Mouse (Mus musculus) c-Kit-positive CD71-negative TER-119-negative erythroid progenitor cells, embryonic 14.5 days (primary cell): ENCODE data around the gene Tmem131.

Experiments used
- DNase-seq: peaks from one replicate; pipeline ENCODE4 v3.0.0-alpha.2; 2013; ENCODE audit warnings: low read depth

Gene Tmem131

GRCm38 (mm10) chr1:36938801-36939286, 4.6 kb downstream of the Tmem131 start:
- DNase-seq, result no peak

DNA sequence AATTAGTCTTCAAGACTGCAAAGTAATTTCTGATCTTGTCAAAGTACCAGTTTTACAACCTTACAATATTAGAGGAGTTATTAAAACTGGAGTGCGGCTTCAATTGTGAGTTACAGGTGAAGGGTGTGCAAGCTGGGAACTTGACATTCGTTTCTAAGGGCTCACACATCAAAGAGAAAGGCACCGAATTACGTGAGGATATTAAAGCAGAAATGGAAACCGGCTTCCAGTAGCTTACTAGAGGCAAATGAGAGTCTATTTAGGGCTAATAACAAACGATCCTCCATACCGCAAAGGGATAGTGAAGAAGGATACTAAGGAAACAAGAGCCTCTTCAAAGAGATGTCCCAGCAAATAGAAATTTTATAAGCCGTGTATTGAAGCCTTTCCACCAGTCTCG, 5.1 kb downstream of the Tmem131 start:
- DNase-seq, result no peak

- DNase-seq, result no peak
Measured at GRCm38 (mm10) chr1:36937648-36938047, 5.8 kb downstream of the Tmem131 start.

- no peak for DNase-seq
Measured at GRCm38 (mm10) chr1:36937015-36937414, 6.5 kb downstream of the Tmem131 start.

DNA sequence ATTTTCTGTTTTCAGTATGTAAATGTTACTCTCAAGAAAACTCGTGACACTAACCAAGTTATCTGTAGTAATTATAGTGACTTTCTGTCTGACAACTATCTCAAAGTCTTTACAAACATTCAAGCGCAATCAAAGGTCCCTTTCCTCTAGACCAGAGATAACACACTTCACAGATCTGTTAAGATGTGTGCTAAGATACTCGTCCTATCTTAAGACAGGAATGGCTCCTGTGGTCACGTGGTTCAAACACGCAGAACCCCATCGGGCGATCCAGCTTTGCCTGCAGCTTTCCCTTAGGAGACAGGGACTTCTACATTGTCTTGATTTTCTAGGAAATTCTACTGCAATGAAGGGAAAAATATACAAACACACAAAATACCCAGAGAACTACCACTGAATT, 6.9 kb downstream of the Tmem131 start:
- no peak for DNase-seq

DNA sequence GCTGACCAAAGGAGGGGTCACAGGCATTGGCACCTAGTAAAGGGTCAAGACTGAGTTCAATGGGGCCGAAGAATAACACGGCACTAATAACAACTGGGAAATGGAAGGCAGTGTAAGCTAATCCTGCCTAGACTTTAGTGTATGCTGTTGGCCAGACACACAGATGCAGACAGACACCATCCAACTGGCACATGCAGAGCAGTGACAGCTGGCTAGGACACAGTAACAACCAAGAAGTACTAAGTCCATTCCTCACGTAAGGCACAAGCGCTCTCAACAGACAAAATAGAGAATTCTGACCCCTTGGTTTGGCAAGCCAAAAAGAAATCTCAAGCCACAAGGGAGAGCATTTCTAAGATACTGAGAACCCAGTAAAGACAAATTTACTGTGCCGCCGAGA, 8.7 kb downstream of the Tmem131 start:
- DNase-seq, result no peak

DNA sequence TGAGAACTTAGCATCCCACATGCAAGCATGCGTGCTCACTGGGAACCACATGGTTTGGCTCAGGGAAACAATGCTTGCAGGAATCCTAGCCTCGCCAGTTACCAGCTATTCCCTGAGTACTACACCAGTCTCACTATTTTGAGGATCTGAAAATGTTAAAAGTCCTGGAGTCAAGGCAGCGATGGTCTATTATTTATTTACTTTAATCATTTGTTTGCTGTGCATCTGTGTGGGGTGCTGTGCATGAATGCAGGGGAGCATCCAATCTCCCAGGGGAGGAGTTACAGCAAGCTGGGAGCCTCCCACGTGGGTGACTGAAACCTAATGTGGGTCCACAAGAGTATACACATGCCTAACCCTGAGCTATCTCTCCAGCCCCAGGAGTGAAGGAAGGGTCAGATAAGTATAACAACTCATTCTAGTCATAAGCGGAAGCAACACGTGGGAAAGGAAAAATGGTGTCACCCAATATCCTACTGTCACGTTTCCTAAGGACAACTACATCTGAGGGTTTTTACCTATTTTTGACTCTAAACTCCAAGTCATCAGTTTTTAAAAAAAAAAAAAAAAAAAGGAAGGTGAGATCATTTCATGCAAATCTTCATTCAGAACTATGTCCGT, 9.4 kb downstream of the Tmem131 start:
- no peak for DNase-seq

GRCm38 (mm10) chr1:36932231-36932630, 11.2 kb downstream of the Tmem131 start:
- no peak for DNase-seq

GRCm38 (mm10) chr1:36930911-36931310, 12.6 kb downstream of the Tmem131 start:
- no peak for DNase-seq

DNA sequence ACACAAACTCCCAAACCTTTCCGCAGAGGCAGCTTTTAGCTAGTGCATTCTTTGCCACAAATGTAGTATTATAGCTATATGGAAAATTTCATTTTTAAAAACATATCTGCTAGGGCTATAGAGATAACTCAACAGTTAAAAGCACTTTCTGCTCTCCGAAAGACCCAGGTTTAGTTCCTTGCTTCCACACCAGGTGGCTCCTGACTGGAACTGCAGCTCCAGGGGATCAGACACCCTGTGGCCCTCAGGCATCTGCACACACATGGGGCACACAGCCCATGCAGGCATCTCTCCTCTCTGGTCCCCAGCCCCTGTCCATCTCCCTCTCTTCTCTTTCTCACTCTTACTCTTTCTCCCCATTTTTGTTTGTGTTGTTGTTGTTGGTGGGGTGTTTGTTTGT, 13.5 kb downstream of the Tmem131 start:
- no peak for DNase-seq

- no peak for DNase-seq
Measured at GRCm38 (mm10) chr1:36928357-36929330, 14.8 kb downstream of the Tmem131 start.

GRCm38 (mm10) chr1:36927569-36927968, 15.9 kb downstream of the Tmem131 start:
- DNase-seq, result no peak

GRCm38 (mm10) chr1:36926738-36927137, 16.7 kb downstream of the Tmem131 start:
- DNase-seq, result no peak

GRCm38 (mm10) chr1:36926246-36926645, 17.2 kb downstream of the Tmem131 start:
- no peak for DNase-seq

DNA sequence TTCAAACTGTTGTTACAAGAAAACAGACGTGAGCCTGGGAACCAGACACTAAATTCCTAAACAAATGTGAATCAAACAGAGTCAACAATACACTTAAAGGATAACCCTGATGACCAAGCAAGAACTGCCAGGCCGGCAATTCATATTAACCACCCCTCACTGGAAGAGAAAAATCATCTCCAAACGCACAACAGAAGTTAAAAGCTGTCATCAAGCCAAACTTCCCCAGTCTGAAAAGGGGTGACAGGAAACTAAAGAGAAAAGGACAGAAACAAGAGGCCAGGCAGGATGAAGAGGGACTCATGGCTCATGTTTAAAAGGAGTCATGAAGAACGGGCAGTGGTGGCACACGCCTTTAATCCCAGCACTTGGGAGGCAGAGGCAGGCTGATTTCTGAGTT, 17.7 kb downstream of the Tmem131 start:
- no peak for DNase-seq

DNA sequence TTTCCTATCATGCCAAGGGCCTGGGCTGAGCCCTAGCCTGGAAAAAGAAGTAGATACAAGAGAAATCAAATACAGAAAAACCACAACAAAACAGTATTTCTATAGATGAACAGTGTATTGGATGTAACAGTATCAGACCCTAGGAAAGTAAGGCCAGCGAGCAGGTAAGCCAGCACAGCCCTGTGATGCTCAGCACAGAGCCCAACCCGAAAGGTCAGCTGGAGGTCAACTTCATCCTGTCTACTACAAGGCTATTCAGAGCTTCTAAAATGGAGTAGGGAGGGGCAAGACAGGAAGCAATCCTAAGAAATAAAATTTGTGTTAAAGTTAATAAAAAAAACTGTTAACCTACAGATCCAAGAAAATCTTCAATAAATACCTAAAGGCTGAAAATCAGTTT, 18.6 kb downstream of the Tmem131 start:
- DNase-seq, result no peak

DNA sequence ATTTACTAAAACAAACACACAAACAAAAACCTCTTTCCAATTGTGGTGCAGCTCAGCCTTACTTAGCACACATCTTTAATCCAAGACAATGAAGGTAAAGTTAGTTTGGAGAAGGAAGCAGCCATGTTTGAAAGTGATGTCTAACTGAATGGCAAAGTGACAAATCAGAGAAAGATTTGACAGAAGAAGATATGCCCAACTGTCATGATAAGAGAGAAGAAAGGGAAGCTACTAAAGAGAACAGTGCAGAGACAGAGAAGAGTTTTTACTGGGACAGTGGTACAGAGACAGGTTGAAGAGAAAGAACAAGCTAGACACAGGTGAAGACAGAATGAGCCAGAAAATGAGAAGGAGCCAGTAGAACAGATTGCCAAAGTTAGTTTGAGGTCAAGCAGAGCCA, 19.6 kb downstream of the Tmem131 start:
- no peak for DNase-seq

DNA sequence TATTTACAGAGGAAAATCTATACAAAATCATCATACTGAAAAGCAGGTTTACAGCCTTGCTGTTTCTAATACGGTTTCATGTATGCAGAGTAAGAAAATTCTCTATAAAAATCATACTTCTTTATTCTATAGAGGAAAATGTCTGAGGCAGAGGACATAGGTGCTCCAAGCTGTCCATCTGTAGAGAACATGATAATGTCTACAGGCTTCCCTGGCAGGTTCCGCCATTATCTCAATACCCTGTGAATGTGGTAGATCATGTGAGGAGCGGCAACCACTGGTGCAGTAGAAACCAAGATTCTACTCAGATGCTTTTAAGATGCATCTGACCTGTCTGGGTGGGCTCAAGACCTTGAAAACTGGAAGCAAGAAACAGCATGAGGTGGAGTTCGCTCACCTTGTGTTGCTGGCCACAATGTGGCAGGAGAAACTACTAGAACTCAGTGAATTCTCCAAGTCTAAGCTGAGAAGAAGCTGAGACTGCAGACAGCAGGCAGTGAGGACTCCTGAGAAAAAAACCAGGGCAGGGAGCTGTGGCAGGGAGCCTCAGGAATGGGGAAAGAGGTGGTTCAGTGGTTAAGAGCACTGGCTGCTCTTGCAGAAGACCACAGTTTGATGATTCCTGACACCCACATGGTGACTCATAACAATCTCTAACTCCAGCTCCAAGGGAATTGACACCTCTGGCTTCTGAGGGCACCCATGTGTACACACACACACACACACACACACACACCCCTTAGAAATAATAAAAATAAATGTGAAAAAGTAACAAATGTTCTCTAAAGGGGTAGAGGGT, 20.6 kb downstream of the Tmem131 start:
- no peak for DNase-seq

GRCm38 (mm10) chr1:36921614-36922393, 21.7 kb downstream of the Tmem131 start:
- DNase-seq, result no peak

DNA sequence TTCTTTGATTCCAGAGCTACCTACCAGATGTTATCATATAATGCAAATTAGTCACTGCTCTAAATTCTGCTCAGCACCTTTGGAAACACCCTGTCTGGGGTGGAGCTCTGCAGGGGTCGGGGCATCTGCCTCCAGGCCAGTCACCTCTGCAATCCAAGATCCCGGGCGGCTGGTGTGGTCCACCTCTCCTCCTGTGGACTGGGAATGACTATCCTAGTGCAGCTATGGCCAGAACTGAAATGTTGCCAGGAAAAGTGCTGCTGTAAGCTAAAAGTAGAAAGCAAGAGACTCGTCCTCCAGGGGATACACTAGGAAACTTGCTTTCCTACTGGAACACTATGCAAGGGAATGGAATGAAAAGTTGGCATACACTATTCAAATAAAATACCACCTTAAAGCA, 22.7 kb downstream of the Tmem131 start:
- DNase-seq, result no peak

DNA sequence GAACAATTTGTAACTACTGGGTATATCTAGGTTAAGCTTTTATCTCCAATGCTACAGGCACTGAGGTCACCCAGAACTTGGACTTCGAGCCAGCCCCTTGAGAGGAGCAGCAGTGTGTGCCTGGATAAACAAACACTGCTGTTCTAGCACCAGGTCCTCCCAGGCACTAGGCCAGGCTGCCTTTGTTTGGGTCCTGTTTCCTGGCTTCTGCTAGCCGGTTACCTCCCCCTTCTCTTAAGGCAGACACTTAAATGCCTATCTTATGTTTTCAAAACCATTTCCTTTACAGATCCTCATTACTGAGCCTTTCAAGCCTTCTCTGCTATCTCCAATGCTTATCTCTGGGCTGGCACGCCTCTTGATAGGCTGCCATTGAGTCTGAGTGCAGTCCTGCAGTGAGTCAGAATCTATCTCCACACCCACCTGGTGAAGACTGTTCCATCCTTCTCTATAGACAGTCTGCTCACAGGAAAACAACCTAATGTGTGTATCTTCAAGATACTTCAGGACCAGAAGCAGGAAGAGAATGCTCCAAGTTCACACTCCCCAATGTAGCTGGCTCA, 23.2 kb downstream of the Tmem131 start:
- no peak for DNase-seq
